Mouse (Mus musculus): ENCODE measurements around the gene Cyfip1.

DNA sequence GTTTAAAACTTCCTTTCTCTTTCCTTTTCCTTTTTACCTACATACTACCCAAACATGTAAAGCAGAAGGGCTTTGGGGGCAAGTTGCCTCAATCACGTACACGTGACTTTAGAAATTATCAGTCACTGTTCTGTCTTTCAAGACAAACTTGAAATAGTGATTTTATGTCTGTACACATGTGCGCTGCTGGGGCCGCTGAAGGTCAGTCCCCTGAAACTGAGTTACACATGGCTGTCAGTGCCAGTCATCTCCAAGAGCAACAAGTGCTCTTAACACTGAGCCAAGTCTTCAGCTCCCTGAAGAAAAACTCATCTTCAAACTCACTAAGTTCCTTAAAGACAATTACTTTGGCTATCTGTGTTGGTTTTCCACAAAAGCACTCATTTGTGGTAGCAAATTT is 116.4 kb downstream of the Cyfip1 start:
- no peak for TF ChIP-seq ZC3H11A (IDR thresholded peaks at IDR 0.05; ENCODE audit: borderline replicate concordance, low read depth, low read length)
- TF ChIP-seq HCFC1 (IDR thresholded peaks at IDR 0.05; ENCODE audit: borderline replicate concordance, insufficient read depth, low read length) = no peak
- no peak for TF ChIP-seq MAFK (IDR thresholded peaks at IDR 0.05; ENCODE audit: insufficient read depth, low read depth, low read length)
- TF ChIP-seq CHD2 (IDR thresholded peaks at IDR 0.05; ENCODE audit: low read depth, low read length) = no peak

All from ES-E14 (cell line).